Mouse (Mus musculus) forebrain, embryonic 12.5 days (tissue): ENCODE measurements around the gene 4930412O13Rik. TPM values are rescaled to one million over a fixed set of nuclear protein-coding genes. Genes with fewer than 3 reads are reported as not detected.

Source experiments
- ATAC-seq: fragments of 200-750 bp; cut with Nextera tagmentation; 2 replicates; pipeline ENCODE4 v1.8.0; 2017; ENCODE audit warnings: moderate TSS enrichment; ENCODE audit not compliant: low FRiP score
- H3K27ac ChIP-seq: fragments of 300-500 bp; sonication (generic); 2 replicates; pipeline ENCODE4 v1.5.1; 2016; ENCODE audit warnings: mild to moderate bottlenecking
- H3K27me3 ChIP-seq: fragments of 300-500 bp; sonication (generic); 2 replicates; pipeline ENCODE4 v1.6.1; 2016; ENCODE audit warnings: mild to moderate bottlenecking
- H3K36me3 ChIP-seq: fragments of 300-500 bp; sonication (generic); replicated peaks from 2 replicates; pipeline ENCODE4 v1.6.1; 2016; ENCODE audit warnings: mild to moderate bottlenecking
- H3K4me1 ChIP-seq: fragments of 300-500 bp; sonication (generic); 2 replicates; pipeline ENCODE4 v1.6.1; 2016
- H3K4me2 ChIP-seq: fragments of 300-500 bp; sonication (generic); 2 replicates; pipeline ENCODE4 v1.6.1; 2016; ENCODE audit warnings: mild to moderate bottlenecking, moderate library complexity
- H3K4me3 ChIP-seq: fragments of 300-500 bp; sonication (generic); replicated peaks from 2 replicates; pipeline ENCODE4 v1.5.1; 2016; ENCODE audit warnings: mild to moderate bottlenecking
- H3K9ac ChIP-seq: fragments of 300-500 bp; sonication (generic); 2 replicates; pipeline ENCODE4 v1.6.1; 2016; ENCODE audit warnings: mild to moderate bottlenecking
- H3K9me3 ChIP-seq: fragments of 300-500 bp; sonication (generic); 2 replicates; pipeline ENCODE4 v1.6.1; 2016
- WGBS: fragments of 180-500 bp; shearing (Covaris S2); methylation state at CpG from one replicate; pipeline ENCODE4 v1.1.7; 2016; 5-methylcytosine and 5-hydroxymethylcytosine counted together
- polyA plus RNA-seq: library from polyadenylated mRNA; unstranded; fragments of >200 nt; fragmentation: Nextera tagmentation; extraction: Ambion mirVana; gene quantifications from 2 replicates; pipeline ENCODE4 v1.2.1, GENCODE M21; 2016

Gene 4930412O13Rik
- polyA plus RNA-seq, 1 experiment from 2014 or later, result 0.45 TPM

DNA sequence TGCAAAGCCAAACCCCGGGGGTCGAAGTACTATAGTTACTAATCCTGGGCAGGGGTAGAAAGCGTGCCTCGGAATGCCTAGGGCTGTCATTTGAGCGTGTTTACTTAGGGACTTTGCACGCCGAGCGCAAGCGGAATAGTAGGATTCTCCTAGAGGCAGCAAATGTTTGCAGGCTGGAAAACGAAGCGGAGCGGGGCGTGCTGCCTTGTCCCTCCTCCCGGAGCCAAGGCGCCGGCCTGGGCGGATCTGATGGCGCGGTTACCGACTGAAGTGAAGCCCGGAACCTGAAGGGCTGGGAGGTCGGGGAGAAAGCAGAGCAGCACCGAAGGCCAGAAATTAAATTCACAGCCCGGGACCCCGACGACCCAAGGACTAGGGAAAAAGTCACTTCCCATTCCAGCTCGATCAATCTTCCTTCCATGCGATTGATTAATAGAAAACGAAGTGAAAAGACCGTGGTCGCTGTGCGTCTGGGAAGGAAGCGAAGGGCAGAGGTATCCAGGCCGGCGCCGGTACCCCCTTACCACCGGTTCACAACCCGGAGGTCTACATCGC, 1.4 kb downstream of the 4930412O13Rik start:
- Histone ChIP-seq H3K4me3 (peak overlapping the region; percentile 16), H3K4me1 (peaks cover 51% of the 10 kb centered on the region), H3K9me3 (no peaks in the 10 kb centered on the region), H3K4me2 (peak overlapping the region; percentile 32; the same call in 1 of the 2 replicates), H3K27me3 (peaks cover 97% of the 10 kb centered on the region), H3K27ac (no peak overlapping the region), H3K36me3 (no peaks in the 10 kb centered on the region), H3K9ac (no peak overlapping the region)
- no peak for ATAC-seq
- 1% methylated on average over 39 of the region's 39 CpGs for WGBS

DNA sequence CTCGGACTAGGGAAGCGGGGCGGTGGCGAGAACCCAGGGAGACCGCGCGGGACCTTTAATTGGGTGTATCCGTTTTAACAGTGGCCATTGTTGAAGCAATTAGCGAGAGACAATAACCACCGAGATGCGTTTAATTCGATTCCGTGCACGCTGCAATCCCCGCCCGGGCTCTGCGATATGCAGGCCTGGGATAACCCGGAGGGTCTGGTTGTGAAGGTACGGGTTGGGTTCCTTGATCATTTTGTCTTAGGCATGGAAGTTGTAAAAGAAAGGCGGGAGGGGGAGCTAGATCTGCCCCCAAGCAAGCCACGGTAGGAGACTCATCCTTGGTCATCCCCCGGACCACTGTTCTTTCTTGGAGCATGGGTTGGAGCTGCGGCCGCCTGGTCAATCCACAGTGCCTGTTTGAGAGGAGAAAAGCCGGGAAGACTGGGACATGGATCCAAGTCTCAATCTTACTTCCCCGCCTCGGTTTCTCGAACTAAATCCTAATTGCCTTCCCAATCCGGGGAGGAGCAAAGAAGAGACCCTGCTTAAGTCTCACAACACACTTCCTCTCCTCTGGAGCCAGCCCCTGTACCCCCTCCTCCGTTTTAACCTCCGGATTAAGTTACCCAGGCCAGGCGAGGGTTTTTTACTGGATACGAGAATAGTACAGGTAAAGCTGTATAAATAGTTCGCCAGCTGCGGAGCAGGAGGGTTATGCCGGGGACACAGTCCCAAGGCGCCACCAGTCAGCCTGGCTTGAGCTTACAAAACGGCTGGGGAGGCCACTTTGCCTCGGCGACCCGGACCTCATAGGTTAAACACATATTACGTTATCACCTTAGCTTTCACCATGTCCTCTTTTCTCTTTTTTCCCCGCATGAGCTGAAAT, 2.1 kb downstream of the 4930412O13Rik start:
- Histone ChIP-seq H3K9ac (no peak overlapping the region), H3K9me3 (no peaks in the 10 kb centered on the region), H3K4me3 (peak overlapping the region; percentile 16), H3K27ac (no peak overlapping the region), H3K4me2 (peak overlapping the region; percentile 22), H3K36me3 (no peaks in the 10 kb centered on the region), H3K4me1 (peaks cover 48% of the 10 kb centered on the region), H3K27me3 (peaks cover 98% of the 10 kb centered on the region)
- ATAC-seq, result no peak
- WGBS, result under 1% methylated on average over 43 of the region's 43 CpGs

DNA sequence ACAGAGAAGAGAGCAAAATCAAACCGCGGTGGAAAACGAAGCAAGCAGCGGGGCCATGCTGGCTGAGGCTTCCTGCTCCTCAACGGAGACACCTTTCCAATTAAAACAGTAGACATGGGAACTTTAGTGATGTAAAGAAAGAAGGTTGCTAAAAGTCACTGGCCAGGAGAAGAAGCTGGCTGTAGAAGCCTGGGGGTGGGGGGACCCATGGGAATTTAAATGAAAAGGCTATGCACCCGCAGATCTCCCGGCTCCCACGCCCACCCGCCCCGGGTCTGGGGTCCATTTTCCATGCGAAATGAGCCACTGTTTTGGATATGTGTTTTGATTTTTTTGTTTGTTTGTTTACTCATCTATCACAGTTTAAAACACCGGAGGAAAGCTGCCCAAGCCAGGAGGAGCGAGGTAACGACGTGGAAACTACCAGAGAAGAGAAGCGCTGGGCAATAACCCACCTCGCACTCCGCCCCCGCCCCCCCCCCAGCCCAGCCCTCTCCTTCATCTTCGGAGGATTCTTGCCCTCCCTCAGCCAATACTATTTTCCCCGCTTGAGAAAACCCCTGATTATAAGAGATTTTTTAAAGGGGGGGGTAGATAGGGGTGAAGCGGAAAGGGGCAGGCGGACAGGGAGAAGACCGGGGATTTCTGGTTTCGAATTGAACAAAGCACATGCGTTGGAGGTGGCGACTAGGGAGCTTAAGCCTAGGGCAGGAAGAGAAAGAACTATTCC, 2.9 kb downstream of the 4930412O13Rik start:
- no peaks in the 10 kb centered on the region for H3K36me3 ChIP-seq
- no peak overlapping the region for H3K9ac ChIP-seq
- no peaks in the 10 kb centered on the region for H3K9me3 ChIP-seq
- peaks cover 42% of the 10 kb centered on the region for H3K4me1 ChIP-seq
- no peak overlapping the region for H3K27ac ChIP-seq
- ATAC-seq, result no peak
- peak overlapping the region; percentile 16 for H3K4me3 ChIP-seq
- WGBS, result under 1% methylated on average over 27 of the region's 27 CpGs
- peaks cover 99% of the 10 kb centered on the region for H3K27me3 ChIP-seq
- peak overlapping the region; percentile 22; the same call in 1 of the 2 replicates for H3K4me2 ChIP-seq

DNA sequence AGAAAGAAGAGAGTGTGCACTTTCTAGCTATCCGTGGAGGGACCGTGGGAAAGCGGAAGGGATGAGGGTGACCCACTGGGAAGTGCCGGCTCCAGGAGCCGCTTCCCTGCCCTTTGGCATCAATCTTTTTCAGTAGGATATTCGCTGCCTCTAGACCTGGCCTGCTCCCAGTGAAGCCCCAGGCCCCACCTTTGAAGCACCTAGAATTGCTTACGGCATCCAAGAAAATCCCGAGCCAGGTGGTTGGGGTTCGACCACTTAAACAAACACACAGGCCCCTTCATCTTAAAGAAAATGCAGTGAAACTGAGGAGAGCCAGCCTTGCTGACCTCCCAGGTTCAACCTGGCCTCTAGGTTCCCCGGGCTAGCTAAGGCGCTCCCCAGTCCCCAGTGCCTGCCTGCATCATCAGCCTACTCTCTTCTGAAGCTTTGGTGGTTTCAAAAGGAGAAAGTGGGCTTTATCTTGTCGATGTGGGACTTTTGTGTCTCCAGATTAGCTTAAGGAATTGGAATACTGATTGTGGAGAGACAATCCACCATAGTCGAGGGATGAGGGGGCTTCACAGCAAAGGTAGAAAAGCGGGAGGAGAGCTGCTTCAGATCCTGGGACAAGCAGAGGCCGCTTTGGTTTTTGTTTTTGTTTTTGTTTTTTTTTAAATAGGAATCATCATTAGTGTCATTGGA, 3.6 kb downstream of the 4930412O13Rik start:
- Histone ChIP-seq H3K4me2 (no peak overlapping the region), H3K27ac (no peak overlapping the region), H3K9me3 (no peaks in the 10 kb centered on the region), H3K4me1 (peaks cover 41% of the 10 kb centered on the region), H3K36me3 (no peaks in the 10 kb centered on the region), H3K27me3 (peaks cover 99% of the 10 kb centered on the region), H3K4me3 (no peak overlapping the region), H3K9ac (no peak overlapping the region)
- no peak for ATAC-seq
- WGBS, result 2% methylated on average over 15 of the region's 15 CpGs

DNA sequence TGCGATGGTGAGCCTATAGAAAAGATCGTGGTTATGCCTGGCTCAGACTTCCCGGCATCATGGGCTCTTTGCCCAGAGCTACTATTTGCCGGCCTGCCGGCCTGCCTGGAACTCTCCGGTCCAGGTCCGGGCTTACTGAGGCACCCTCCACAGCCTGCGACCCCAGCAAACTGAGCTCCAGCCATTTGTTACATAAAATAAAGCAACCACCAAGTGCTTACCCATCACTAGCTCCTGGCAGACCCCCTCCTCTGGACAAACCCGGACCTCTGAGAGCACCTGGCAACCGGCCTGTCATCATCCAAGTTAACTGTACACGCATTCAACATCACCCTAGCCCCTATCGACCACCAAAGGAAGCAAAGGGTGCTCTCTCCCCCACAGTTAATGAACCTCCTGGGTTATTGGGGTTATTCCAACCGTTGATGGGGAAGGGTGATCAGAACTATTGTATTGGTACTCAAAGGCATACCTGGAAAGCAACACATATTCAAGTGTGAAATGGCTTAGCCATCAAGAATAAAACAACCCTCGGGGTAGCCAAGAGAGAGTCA, 4.2 kb downstream of the 4930412O13Rik start:
- H3K27ac ChIP-seq, result no peak overlapping the region
- no peaks in the 10 kb centered on the region for H3K36me3 ChIP-seq
- H3K9me3 ChIP-seq, result no peaks in the 10 kb centered on the region
- no peak overlapping the region for H3K4me3 ChIP-seq
- no peak overlapping the region for H3K9ac ChIP-seq
- peaks cover 99% of the 10 kb centered on the region for H3K27me3 ChIP-seq
- H3K4me1 ChIP-seq, result peaks cover 38% of the 10 kb centered on the region
- H3K4me2 ChIP-seq, result no peak overlapping the region
- WGBS, result 1% methylated on average over 14 of the region's 14 CpGs
- no peak for ATAC-seq

DNA sequence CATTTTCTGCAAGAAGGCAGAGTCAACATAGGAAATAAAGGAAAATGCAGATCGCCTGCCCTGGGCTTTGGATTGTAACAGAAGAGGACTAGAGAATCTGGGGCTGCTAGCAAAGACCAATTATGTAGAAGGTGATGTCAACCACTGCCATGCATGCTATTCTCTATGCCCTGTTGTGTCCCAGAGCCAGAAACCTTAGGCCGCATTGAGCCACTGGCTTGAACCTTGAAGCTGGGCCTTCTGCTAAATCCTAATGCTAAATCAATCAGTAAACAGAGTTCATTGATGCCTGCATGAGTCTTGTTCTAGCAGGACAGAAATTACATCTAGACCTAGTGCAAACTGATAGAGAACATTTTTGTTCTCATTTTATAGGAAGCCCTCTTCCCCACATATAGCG, 5.0 kb downstream of the 4930412O13Rik start:
- Histone ChIP-seq H3K36me3 (no peaks in the 10 kb centered on the region), H3K27ac (no peak overlapping the region), H3K4me2 (no peak overlapping the region), H3K9me3 (no peaks in the 10 kb centered on the region), H3K4me1 (peaks cover 34% of the 10 kb centered on the region), H3K9ac (no peak overlapping the region), H3K4me3 (no peak overlapping the region), H3K27me3 (peaks cover 99% of the 10 kb centered on the region)
- ATAC-seq, result no peak
- 8% methylated on average over 3 of the region's 3 CpGs for WGBS

DNA sequence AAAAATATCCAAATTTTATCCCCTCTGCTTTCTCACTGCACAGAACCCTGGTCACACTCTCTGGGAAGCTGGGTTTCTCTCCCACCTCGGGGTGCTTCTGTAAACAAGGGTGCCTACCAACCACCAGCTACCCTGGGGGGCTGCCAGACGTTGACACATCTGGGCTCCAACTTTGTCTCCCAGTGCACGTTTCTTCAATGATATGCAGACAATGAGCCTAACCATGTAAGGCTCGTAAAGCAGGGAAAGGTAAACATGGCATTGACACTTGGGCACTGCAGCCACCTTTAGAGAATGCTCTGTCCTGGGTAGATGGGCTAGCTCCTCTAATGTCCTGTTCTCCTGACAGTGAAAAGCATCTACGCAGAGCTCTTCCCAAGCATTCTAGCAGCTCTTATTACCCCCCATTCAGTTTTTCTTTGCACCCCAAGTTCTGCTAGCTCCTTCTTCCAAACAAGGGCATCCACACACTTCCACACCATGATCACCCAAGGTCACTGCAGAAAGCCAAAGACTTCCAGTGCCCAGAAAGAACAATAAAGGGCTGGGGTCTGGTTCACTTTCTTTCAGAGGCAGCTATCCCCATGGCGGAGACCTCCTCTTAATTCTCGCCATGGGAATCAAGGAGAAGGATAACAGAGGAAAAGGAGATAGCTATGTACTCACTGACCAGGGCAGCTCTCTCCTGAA, 6.0 kb downstream of the 4930412O13Rik start:
- Histone ChIP-seq H3K4me1 (peaks cover 25% of the 10 kb centered on the region), H3K36me3 (no peaks in the 10 kb centered on the region), H3K27me3 (peaks cover 95% of the 10 kb centered on the region), H3K27ac (no peak overlapping the region), H3K9me3 (no peaks in the 10 kb centered on the region), H3K4me2 (no peak overlapping the region), H3K4me3 (no peak overlapping the region), H3K9ac (no peak overlapping the region)
- WGBS, result 4% methylated on average over 7 of the region's 7 CpGs
- no peak for ATAC-seq

DNA sequence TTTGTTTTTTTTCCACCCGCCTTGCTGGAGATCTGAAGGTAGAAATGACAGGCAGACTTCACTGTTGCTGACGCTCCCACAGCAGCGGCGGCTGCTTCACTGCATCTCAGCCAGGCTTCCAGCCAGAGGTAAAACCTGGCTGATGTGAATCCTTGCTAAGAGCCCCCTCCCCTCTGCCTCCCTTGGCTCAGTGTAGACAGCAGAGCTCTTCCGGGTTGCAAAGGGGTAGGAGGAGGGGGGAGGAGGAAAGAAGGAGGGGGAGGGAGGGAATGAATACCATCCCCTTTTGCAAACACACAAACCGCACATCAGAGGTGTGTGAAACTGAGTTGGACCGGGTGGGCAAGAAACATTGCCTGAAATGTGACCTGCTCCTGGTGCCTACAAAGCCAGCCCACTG, 6.6 kb downstream of the 4930412O13Rik start:
- no peak for ATAC-seq
- no peaks in the 10 kb centered on the region for H3K9me3 ChIP-seq
- no peak overlapping the region for H3K4me2 ChIP-seq
- no peak overlapping the region for H3K27ac ChIP-seq
- no peak overlapping the region for H3K9ac ChIP-seq
- H3K36me3 ChIP-seq, result no peaks in the 10 kb centered on the region
- no peak overlapping the region for H3K4me3 ChIP-seq
- peaks cover 95% of the 10 kb centered on the region for H3K27me3 ChIP-seq
- H3K4me1 ChIP-seq, result peaks cover 19% of the 10 kb centered on the region
- WGBS, result 0% methylated on average over 7 of the region's 7 CpGs

DNA sequence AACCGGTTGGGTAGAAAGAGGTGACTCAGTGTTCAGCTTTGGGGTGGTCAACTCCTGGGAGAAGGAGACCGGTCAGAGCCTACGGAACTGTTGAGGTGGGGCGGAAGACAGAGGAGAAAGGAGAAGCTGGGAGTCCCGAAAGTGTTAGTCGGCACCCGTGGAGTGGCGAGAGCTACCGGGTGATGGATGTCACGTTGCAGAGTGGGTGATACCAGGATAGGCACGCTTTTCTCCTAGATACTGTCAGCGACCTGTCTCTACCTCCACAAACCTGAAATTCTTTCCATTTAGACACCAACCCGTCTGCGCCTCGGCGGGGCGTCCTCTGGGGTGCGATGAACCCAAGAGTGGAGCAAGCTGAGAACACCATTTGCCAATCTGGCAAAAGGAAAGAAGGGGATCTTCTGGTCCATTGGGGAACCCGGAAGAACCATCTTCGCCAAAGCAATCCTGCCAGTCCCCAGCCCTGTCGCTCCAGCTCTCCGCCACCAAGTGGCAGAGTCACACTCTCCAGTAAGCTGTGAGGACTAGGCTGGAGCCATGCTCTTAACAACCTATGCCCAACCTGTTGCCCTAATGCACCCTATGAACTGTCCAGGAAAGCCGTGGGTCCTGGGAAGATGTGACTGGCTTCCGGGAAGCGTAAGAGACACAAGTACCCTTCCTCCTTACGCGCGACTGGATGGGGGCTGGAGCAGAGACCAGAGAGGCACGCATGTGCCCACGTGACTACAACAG, 8.0 kb downstream of the 4930412O13Rik start, which contains the start of gene 9230102O04Rik:
TSS of gene 9230102O04Rik (minus strand) at position 628 of the 738 bp plus-strand sequence.
- peak within 1 kb of the TSS; percentile 29 for H3K4me2 ChIP-seq

DNA sequence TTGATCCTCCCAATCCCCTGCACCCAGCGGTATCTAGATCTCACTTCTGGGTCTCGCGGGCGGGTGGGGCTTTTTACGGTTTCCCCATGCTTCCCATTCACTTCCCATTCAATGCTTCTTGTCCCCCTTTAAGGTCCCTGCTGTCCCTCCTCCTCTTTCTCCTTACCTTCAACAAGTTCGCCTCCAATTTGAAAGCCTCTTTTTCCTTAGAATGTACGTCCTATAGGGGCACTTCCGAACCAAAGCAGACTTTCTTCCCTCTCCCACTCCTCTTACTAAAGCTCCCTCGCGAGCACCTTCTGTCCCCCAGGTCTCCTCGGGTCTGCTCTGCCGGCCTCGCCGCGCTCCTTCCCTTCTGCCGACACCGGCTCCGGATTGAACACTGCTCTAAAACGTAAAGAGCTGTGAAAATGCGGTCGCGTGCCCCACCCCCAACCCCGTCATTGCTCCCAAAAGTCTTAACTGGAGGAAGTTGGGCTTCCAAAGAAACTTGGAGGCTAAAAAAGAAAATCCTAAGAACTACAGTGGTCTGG, 8.7 kb downstream of the 4930412O13Rik start, which contains the start of gene Gata3:
TSS of gene Gata3 (minus strand) at position 384 of the 533 bp plus-strand sequence.
- H3K9ac ChIP-seq, result no peak within 1 kb of the TSS
- peaks cover 95% of the 10 kb centered on the region for H3K27me3 ChIP-seq
- no peak within 1 kb of the TSS for H3K27ac ChIP-seq
- H3K36me3 ChIP-seq, result no peaks in the 10 kb centered on the region
- peak within 1 kb of the TSS; percentile 14; the same call in 1 of the 2 replicates for H3K4me3 ChIP-seq
- no peak for ATAC-seq
- 0% methylated on average over 23 of the region's 23 CpGs for WGBS
- H3K4me1 ChIP-seq, result peaks cover 11% of the 10 kb centered on the region
- H3K9me3 ChIP-seq, result no peaks in the 10 kb centered on the region
- H3K4me2 ChIP-seq, result peak within 1 kb of the TSS; percentile 29

More for the DNA sequence above, 8.0 kb downstream of the 4930412O13Rik start, which contains the start of gene 9230102O04Rik:
- peaks cover 95% of the 10 kb centered on the region for H3K27me3 ChIP-seq
- no peaks in the 10 kb centered on the region for H3K9me3 ChIP-seq
- H3K4me3 ChIP-seq, result peak within 1 kb of the TSS; percentile 14; the same call in 1 of the 2 replicates
- no peaks in the 10 kb centered on the region for H3K36me3 ChIP-seq
- H3K9ac ChIP-seq, result no peak within 1 kb of the TSS
- WGBS, result under 1% methylated on average over 30 of the region's 30 CpGs
- peaks cover 12% of the 10 kb centered on the region for H3K4me1 ChIP-seq
- H3K27ac ChIP-seq, result no peak within 1 kb of the TSS
- peak; percentile 51; the same call in 1 of the 2 replicates for ATAC-seq
